Mouse (Mus musculus) midbrain, embryonic 15.5 days (tissue): Measurements from ENCODE around the gene Atp11a. TPM values are rescaled to one million over a fixed set of nuclear protein-coding genes. Genes with fewer than 3 reads are reported as not detected.

Experiments used
- ATAC-seq: fragments of 200-750 bp; cut with Nextera tagmentation; replicated peaks from 2 replicates; pipeline ENCODE4 v1.8.0; 2017; ENCODE audit warnings: moderate TSS enrichment
- H3K27ac ChIP-seq: fragments of 300-500 bp; sonication (generic); 2 replicates; pipeline ENCODE4 v1.5.1; 2015; ENCODE audit warnings: mild to moderate bottlenecking, inconsistent platforms
- H3K27me3 ChIP-seq: fragments of 300-500 bp; sonication (generic); replicated peaks from 2 replicates; pipeline ENCODE4 v1.6.1; 2015; ENCODE audit warnings: inconsistent platforms
- H3K36me3 ChIP-seq: fragments of 300-500 bp; sonication (generic); replicated peaks from 2 replicates; pipeline ENCODE4 v1.6.1; 2015; ENCODE audit warnings: inconsistent platforms
- H3K4me1 ChIP-seq: fragments of 300-500 bp; sonication (generic); 2 replicates; pipeline ENCODE4 v1.6.1; 2015; ENCODE audit warnings: inconsistent platforms
- H3K4me2 ChIP-seq: fragments of 300-500 bp; sonication (generic); 2 replicates; pipeline ENCODE4 v1.6.1; 2015; ENCODE audit warnings: inconsistent platforms, mild to moderate bottlenecking, moderate library complexity
- H3K4me3 ChIP-seq: fragments of 300-500 bp; sonication (generic); 2 replicates; pipeline ENCODE4 v1.5.1; 2015; ENCODE audit warnings: mild to moderate bottlenecking, inconsistent platforms
- H3K9ac ChIP-seq: fragments of 300-500 bp; sonication (generic); 2 replicates; pipeline ENCODE4 v1.6.1; 2015; ENCODE audit warnings: mild to moderate bottlenecking, inconsistent platforms
- H3K9me3 ChIP-seq: fragments of 300-500 bp; sonication (generic); 2 replicates; pipeline ENCODE4 v1.6.1; 2016; ENCODE audit warnings: inconsistent platforms
- WGBS: fragments of 180-500 bp; shearing (Covaris S2); methylation state at CpG from one replicate; pipeline ENCODE4 v1.1.7; 2015; ENCODE audit warnings: mixed read lengths; 5-methylcytosine and 5-hydroxymethylcytosine counted together
- polyA plus RNA-seq: library from polyadenylated mRNA; unstranded; fragments of >200 nt; fragmentation: Nextera tagmentation; extraction: Ambion mirVana; gene quantifications from 2 replicates; pipeline ENCODE4 v1.2.1, GENCODE M21; 2015

Gene Atp11a
- polyA plus RNA-seq, 1 experiment from 2014 or later, result 17.5 TPM

DNA sequence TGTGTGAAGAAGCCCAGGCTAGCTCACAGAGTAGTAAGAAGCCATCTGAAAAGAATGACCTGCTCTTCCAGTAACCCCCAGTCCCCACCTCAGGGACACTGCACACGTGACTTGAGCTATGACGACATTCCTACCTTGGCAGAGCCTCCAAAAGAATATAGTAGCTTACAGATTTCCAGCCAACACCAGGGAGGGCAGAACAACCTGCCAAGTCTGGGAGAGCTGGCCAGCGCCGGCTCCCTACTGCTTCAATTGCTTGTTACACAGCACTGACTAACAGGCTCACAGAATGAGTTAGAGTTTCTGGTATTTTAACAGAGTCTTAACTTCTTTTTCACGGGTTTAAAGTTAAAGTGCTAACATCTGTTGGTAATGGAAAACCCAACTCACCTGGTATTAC, 2.7 kb upstream of the Atp11a start:
- H3K4me2 ChIP-seq, result no peak overlapping the region
- 80% methylated on average over 5 of the region's 5 CpGs for WGBS
- no peak overlapping the region for H3K4me3 ChIP-seq
- no peak for ATAC-seq
- no peaks in the 10 kb centered on the region for H3K36me3 ChIP-seq
- peaks cover 22% of the 10 kb centered on the region for H3K4me1 ChIP-seq
- H3K27ac ChIP-seq, result no peak overlapping the region
- H3K27me3 ChIP-seq, result no peaks in the 10 kb centered on the region
- H3K9ac ChIP-seq, result no peak overlapping the region
- H3K9me3 ChIP-seq, result no peaks in the 10 kb centered on the region

DNA sequence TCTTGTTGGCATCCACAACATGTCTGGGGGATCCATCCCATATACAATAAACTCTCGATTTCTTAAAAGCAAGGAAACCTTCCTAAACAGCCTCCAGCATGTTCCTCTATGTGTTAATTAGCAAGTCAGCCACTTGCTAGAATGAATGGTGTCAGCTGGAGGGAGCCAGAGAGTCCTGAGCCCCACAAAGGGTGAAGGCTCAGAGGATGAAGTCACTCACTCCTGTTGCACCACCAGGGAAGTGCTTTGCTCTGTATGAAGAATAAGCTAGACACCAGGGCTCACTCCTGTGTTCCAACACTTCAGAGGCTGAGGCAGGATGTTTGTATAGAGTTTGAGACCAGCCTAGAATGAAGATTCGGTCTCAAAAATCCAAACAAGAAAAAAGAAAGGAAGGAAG, 1.5 kb upstream of the Atp11a start:
- ATAC-seq, result no peak
- Histone ChIP-seq H3K27ac (no peak overlapping the region), H3K4me1 (peaks cover 29% of the 10 kb centered on the region), H3K9me3 (no peaks in the 10 kb centered on the region), H3K36me3 (no peaks in the 10 kb centered on the region), H3K4me3 (no peak overlapping the region), H3K4me2 (no peak overlapping the region), H3K9ac (no peak overlapping the region), H3K27me3 (no peaks in the 10 kb centered on the region)
- 64% methylated on average over 2 of the region's 2 CpGs for WGBS

GRCm38 (mm10) chr8:12755826-12756225, 988 bp upstream of the Atp11a start:
- H3K9ac ChIP-seq, result no peak overlapping the region
- WGBS, result 86% methylated on average over 5 of the region's 5 CpGs

GRCm38 (mm10) chr8:12757231-12757940, 572 bp downstream of the Atp11a start:
- peak overlapping the region; percentile 98 for H3K9ac ChIP-seq
- peak overlapping the region; percentile 61 for H3K4me2 ChIP-seq
- no peaks in the 10 kb centered on the region for H3K27me3 ChIP-seq
- no peaks in the 10 kb centered on the region for H3K36me3 ChIP-seq
- WGBS, result under 1% methylated on average over 59 of the region's 61 CpGs
- peaks cover 29% of the 10 kb centered on the region for H3K4me1 ChIP-seq
- H3K9me3 ChIP-seq, result no peaks in the 10 kb centered on the region
- peak overlapping the region; percentile 78 for H3K4me3 ChIP-seq
- peak overlapping the region; percentile 79 for H3K27ac ChIP-seq
- ATAC-seq, result peak; percentile 76

More at GRCm38 (mm10) chr8:12755826-12756225, 988 bp upstream of the Atp11a start:
- H3K4me2 ChIP-seq, result no peak overlapping the region
- ATAC-seq, result no peak
- no peaks in the 10 kb centered on the region for H3K27me3 ChIP-seq
- H3K4me1 ChIP-seq, result peaks cover 29% of the 10 kb centered on the region
- no peaks in the 10 kb centered on the region for H3K36me3 ChIP-seq
- no peak overlapping the region; the same call in 1 of the 2 replicates for H3K27ac ChIP-seq
- no peak overlapping the region for H3K4me3 ChIP-seq
- no peaks in the 10 kb centered on the region for H3K9me3 ChIP-seq

DNA sequence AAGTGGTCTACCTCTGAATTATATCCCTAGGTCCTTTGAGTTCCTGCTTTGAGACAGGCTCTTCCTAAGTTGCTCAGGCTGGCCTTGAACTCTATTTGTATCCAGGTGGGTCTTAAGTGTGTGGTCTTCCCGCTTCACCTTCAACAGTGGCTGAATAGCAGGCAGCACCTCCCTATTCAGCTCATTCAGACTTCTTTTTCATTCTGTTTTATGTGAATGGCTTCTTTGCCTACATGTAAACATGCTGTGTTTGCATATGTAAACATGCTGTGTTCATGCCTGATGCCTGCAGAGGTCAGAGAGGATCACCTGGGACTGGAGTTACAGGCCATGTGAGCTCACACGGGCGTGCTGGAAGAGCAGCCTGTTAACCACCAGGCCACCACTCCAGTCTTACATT, 3.1 kb downstream of the Atp11a start:
- Histone ChIP-seq H3K9ac (no peak overlapping the region), H3K9me3 (no peaks in the 10 kb centered on the region), H3K4me2 (no peak overlapping the region), H3K27ac (no peak overlapping the region), H3K27me3 (no peaks in the 10 kb centered on the region), H3K4me1 (peaks cover 29% of the 10 kb centered on the region), H3K36me3 (no peaks in the 10 kb centered on the region), H3K4me3 (no peak overlapping the region)
- WGBS, result 86% methylated on average over 3 of the region's 3 CpGs
- no peak for ATAC-seq

DNA sequence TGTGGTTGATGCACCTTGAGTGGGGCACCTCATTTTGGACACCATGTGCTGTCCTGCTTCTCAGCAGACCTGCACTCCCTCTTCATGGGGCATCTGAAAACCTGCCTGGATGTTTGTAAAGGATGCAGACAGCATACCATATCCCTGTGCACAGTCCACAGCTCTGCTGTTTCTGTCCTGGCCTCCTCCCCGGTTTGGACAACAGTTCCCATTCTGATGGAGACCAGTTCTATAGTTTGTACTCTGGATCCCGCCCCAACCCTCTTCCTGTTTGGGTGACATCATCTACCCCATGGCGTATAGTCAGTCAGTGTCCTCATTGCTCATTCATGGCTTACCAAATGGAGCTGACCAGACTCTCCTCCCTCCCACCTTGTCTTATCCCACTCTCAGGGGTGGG, 5.1 kb downstream of the Atp11a start:
- Histone ChIP-seq H3K4me1 (peaks cover 24% of the 10 kb centered on the region), H3K27me3 (no peaks in the 10 kb centered on the region), H3K27ac (no peak overlapping the region), H3K4me3 (no peak overlapping the region), H3K36me3 (no peaks in the 10 kb centered on the region), H3K9me3 (no peaks in the 10 kb centered on the region), H3K4me2 (no peak overlapping the region), H3K9ac (no peak overlapping the region)
- ATAC-seq, result no peak
- 82% methylated on average over 3 of the region's 3 CpGs for WGBS

DNA sequence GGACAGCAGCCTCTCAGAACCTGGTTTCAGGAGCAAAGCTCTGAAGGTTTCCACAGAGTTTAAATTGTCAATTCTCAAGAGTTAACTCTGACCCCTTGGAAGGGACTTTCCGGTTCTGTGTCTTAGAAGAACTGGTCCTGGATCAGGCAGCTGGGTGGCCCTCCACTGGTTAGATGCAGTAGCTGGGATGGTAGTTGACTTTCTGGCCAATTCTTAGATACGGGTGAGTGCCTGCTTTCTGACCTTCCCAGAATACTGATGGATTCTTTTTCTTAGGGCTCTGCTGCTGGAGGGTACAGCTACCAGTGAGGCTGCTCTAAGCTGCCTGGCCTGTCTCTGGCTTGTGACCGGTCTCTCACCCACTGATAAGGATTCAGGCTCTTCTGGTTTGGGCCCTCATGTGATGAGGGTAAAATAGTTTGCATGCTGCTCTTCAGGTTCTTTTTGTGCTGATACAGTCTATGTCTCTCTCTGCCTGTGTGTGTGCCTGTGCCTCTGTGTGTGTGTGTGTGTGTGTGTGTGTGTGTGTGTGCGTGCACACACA, 6.8 kb downstream of the Atp11a start:
- Histone ChIP-seq H3K4me2 (no peak overlapping the region), H3K36me3 (no peaks in the 10 kb centered on the region), H3K27ac (no peak overlapping the region), H3K4me3 (no peak overlapping the region), H3K9me3 (no peaks in the 10 kb centered on the region), H3K27me3 (no peaks in the 10 kb centered on the region), H3K4me1 (peaks cover 12% of the 10 kb centered on the region), H3K9ac (no peak overlapping the region)
- WGBS, result 77% methylated on average over 4 of the region's 4 CpGs
- no peak for ATAC-seq

- no peak for ATAC-seq
- Histone ChIP-seq H3K27me3 (no peaks in the 10 kb centered on the region), H3K4me3 (no peak overlapping the region), H3K36me3 (no peaks in the 10 kb centered on the region), H3K9me3 (no peaks in the 10 kb centered on the region), H3K9ac (no peak overlapping the region), H3K4me1 (0 out of 2 replicates have a peak, but pooled peaks cover under 1% of the 10 kb centered on the region), H3K4me2 (no peak overlapping the region), H3K27ac (no peak overlapping the region)
- 89% methylated on average over 4 of the region's 4 CpGs for WGBS
These were observed 8.2 kb downstream of the Atp11a start for GRCm38 (mm10) chr8:12764971-12765370.

DNA sequence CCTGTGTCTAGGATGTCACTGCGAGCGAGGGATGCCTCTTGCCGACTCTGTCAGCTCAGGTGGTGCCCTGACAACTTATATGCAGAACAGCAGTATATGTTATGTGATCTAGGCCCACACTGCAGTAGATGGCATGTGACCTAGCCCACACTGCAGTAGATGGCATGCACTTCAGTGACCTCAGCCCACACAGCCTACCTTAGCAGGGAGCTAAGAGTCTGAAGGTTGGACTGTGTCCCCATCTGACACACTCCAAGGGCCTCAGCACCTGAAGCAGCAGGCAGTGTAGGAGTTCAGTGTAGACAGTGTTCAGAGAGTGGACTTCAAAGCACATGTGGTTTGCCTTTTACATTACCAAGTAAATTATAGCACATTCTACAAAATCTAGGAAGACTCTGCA, 10.4 kb downstream of the Atp11a start:
- ATAC-seq, result no peak
- no peaks in the 10 kb centered on the region for H3K4me1 ChIP-seq
- 94% methylated on average over 3 of the region's 3 CpGs for WGBS

GRCm38 (mm10) chr8:12768747-12769146, 11.9 kb downstream of the Atp11a start:
- no peaks in the 10 kb centered on the region for H3K9me3 ChIP-seq
- H3K27me3 ChIP-seq, result no peaks in the 10 kb centered on the region
- H3K4me3 ChIP-seq, result no peak overlapping the region
- H3K27ac ChIP-seq, result no peak overlapping the region
- no peak overlapping the region for H3K4me2 ChIP-seq
- no peak overlapping the region for H3K9ac ChIP-seq
- WGBS, result 84% methylated on average over 6 of the region's 6 CpGs
- no peaks in the 10 kb centered on the region for H3K4me1 ChIP-seq
- no peak for ATAC-seq
- H3K36me3 ChIP-seq, result no peaks in the 10 kb centered on the region

More for the DNA sequence above, 10.4 kb downstream of the Atp11a start:
- no peak overlapping the region for H3K9ac ChIP-seq
- H3K4me2 ChIP-seq, result no peak overlapping the region
- no peak overlapping the region for H3K4me3 ChIP-seq
- no peaks in the 10 kb centered on the region for H3K9me3 ChIP-seq
- no peaks in the 10 kb centered on the region for H3K27me3 ChIP-seq
- no peak overlapping the region for H3K27ac ChIP-seq
- no peaks in the 10 kb centered on the region for H3K36me3 ChIP-seq

DNA sequence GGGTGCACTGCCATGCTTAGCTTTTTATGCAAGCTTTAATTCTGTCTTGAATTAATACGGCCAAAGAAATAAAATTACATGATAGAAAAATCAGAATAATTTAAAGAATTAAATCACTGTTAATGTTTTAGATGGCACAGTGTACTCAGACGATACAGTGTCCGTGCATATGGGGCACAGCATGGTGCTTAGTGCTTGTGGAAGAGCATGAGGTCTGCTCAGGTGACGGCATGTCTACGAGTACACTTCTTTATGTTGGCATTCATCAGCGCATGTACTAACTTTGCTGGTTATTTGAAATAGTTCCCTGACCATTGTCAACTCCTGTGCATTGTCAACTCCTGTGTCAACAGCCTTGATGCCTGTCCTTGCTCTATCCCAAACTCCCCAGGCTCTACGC, 12.5 kb downstream of the Atp11a start:
- Histone ChIP-seq H3K36me3 (no peaks in the 10 kb centered on the region), H3K9me3 (no peaks in the 10 kb centered on the region), H3K4me3 (no peak overlapping the region), H3K4me1 (no peaks in the 10 kb centered on the region), H3K4me2 (no peak overlapping the region), H3K27ac (no peak overlapping the region), H3K27me3 (no peaks in the 10 kb centered on the region), H3K9ac (no peak overlapping the region)
- no peak for ATAC-seq
- 94% methylated on average over 7 of the region's 7 CpGs for WGBS

DNA sequence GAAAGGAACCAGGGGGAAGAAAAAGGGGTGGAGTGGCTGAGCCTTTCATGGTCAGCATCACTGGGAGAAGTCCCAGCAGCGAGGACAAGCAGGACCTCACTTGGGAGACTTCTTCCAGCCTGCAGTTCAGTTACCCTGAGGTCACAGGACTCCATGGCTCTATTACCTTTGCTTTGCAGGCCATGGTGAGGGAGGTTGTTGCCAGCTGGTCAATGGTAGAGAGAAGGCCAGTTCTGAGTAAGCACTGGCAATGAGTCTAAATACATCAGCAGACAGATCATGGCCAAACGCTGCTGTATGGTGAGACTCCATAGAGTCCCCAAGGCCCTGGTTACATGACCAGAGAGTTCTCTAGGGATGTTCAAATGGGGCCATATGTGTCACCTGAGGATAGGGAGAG, 15.5 kb downstream of the Atp11a start:
- WGBS, result 80% methylated on average over 2 of the region's 2 CpGs
- H3K9me3 ChIP-seq, result no peaks in the 10 kb centered on the region
- no peak overlapping the region for H3K9ac ChIP-seq
- ATAC-seq, result no peak
- H3K4me1 ChIP-seq, result no peaks in the 10 kb centered on the region
- no peak overlapping the region for H3K27ac ChIP-seq
- no peaks in the 10 kb centered on the region for H3K27me3 ChIP-seq
- H3K4me3 ChIP-seq, result no peak overlapping the region
- H3K36me3 ChIP-seq, result no peaks in the 10 kb centered on the region
- no peak overlapping the region for H3K4me2 ChIP-seq

DNA sequence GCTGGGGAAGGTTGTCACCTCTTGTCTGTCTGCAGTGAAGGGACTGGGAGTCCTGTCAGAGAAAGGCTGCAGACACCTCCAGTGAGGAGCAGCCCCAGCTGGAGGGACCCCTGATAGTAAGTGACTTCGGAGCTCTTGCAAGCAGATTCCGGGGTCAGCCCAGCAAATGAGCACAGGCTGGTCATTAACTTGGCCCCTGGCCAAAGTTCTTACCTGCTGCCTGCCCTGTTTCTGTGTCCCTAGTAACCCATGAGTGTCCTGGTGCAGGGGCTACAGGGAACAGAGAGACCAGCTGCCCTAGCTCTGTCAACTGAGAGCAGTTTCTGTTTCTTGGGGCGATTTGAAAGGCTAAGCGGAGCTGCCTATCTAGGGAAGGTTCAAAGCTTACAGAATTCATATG, 17.1 kb downstream of the Atp11a start:
- Histone ChIP-seq H3K36me3 (no peaks in the 10 kb centered on the region), H3K27me3 (no peaks in the 10 kb centered on the region), H3K4me2 (no peak overlapping the region), H3K9ac (no peak overlapping the region), H3K9me3 (no peaks in the 10 kb centered on the region), H3K4me1 (no peaks in the 10 kb centered on the region), H3K4me3 (no peak overlapping the region), H3K27ac (no peak overlapping the region)
- WGBS, result 79% methylated on average over 4 of the region's 4 CpGs
- no peak for ATAC-seq
